Mouse (Mus musculus) layer of hippocampus, postnatal 36 days (tissue): ENCODE results near the gene Dlg3. TPM values are rescaled to one million over a fixed set of nuclear protein-coding genes. Genes with fewer than 3 reads are reported as not detected.

Experiments used
- DNase-seq, 2 experiments: peaks; one replicate each; pipeline ENCODE4 v3.0.0; 2022
- total RNA-seq, 2 experiments: library from RNA; stranded (reverse); gene quantifications; 2 replicates each; pipeline ENCODE4 v1.2.3; 2021

Gene Dlg3
- total RNA-seq, 2 experiments from 2014 or later, result 153 to 154 TPM

DNA sequence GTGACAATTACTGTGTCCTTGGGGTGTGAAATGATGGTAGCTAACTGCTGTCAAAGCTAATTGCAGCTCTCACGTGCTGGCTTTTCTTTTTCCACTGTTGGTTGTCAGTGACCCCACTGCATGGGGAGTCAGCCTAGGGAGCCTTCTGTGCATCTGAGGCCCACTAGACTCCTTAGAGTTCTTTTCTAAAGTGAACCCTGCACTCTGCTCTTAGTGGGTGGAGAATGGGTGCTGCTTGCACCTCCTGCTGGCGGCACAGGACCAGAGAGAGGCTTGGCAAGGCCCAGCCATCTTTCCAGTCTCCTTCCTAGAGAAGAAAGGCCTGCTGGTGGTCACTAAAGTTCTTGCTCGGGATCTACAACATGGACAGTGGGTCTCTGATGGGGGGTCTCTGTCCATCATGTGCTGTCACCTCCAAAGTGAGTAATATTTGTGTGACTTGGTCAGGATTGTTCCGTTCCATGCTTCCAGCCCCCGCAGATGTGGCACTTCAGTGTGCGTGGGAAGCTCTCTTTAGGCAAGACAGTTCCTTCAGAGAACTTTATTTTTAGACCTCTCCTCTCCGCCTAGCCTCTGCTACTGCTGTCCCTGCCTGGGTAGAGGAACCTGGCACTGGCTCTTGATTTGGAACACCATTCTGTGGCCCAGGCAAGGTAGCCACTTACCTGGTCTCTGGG lies 30.5 kb downstream of the Dlg3 start:
- DNase-seq, result no peak

DNA sequence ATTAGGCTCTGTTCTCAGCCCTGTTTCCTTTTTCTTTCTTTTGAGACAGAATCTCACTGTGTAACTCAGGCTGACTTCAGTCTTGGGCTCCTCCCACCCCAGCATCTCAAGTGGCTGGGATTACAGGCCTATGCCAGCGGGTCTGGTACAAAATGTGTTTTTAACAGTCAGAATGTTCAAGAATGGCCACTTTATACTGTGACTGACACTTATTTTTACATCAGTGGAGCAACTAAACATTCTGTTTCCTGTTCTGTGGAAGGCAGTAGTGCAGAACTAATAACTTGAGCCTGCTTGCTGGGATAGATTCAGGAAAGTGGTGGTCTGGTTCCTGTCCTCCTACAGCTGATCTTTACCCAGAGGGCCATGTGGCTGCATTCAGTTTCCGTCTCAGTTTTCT lies 33.1 kb downstream of the Dlg3 start:
- no peak for DNase-seq

- DNase-seq, result no peak
Measured at GRCm38 (mm10) chrX:100802034-100802433, 34.5 kb downstream of the Dlg3 start.

- no peak for DNase-seq
Measured at GRCm38 (mm10) chrX:100811129-100811528, 43.6 kb downstream of the Dlg3 start.

GRCm38 (mm10) chrX:100814139-100814538 lies 46.6 kb downstream of the Dlg3 start:
- DNase-seq, result no peak

- DNase-seq, result no peak
Measured at GRCm38 (mm10) chrX:100815766-100816165, 48.2 kb downstream of the Dlg3 start.

DNA sequence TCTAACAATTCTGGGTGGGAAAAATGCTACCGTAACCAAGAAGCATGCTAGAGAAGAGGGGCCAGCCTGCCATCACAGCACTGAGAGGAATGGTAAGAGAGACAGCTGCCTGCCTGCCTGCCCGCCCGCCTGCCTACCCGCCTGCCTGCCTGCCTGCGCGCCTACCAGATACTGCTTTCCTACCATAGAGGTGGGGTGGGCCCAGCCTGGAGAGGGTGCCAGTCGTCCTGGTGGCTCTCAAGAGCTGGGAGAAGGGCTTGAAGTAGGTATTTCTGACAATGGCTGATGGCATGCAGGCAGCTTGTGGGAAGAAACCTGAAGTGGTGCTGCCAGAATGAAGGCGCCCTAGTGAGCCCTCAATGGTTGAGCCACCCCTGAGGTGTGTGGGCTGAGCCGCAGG lies 51.2 kb downstream of the Dlg3 start:
- DNase-seq, result no peak

- no peak for DNase-seq
Measured at GRCm38 (mm10) chrX:100821149-100821548, 53.6 kb downstream of the Dlg3 start.

- DNase-seq, result no peak
Measured at GRCm38 (mm10) chrX:100825557-100825956, 58.0 kb downstream of the Dlg3 start.

DNA sequence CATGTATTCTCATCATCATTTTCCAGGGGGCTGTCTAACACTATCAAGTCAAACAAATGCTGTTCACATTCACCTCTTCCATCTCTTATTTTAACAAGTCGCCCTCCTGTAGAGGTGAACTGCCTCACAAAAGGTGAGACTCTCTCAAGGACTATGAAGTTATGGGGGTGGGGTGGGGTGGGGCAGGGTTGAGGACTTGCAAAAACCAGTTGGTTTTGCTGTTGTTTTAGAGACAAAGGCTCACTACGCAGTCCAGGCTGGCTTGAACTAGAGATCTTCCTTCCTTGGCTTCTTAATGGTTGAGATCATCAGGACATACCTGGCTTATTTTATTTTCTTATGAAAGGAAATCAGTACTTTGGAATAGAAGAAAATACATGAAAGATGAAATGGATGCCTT lies 65.3 kb downstream of the Dlg3 start:
- DNase-seq, result no peak

GRCm38 (mm10) chrX:100839211-100839610 lies 71.7 kb downstream of the Dlg3 start:
- no peak for DNase-seq

Other genes starting within 250 kb of the Dlg3 start
- under 1 TPM; 0.20 to 0.61 TPM for gene Dgat2l6, start 242.9 kb upstream of the Dlg3 start, total RNA-seq
- not detected for gene Awat1, start 195.5 kb upstream of the Dlg3 start, total RNA-seq
- gene P2ry4, start 172.9 kb upstream of the Dlg3 start, total RNA-seq, result under 1 TPM in 1 of 2 experiments, not detected in 1; 0.07 TPM
- under 1 TPM; 0.35 to 0.50 TPM for gene Arr3, start 162.2 kb upstream of the Dlg3 start, total RNA-seq
- gene Kif4, start 142.0 kb upstream of the Dlg3 start, total RNA-seq, result under 1 TPM; 0.52 to 0.73 TPM
- gene Pdzd11, start 141.2 kb upstream of the Dlg3 start, total RNA-seq, result 10 to 100 TPM; 44.2 to 44.7 TPM
- gene Gdpd2, start 37.8 kb upstream of the Dlg3 start, total RNA-seq, result 10 to 100 TPM; 10.8 to 12.2 TPM